Mouse (Mus musculus): Measurements from ENCODE around the gene Rtn3. TPM values are rescaled to one million over a fixed set of nuclear protein-coding genes. Genes with fewer than 3 reads are reported as not detected.

The Rtn3 gene
- polyA plus RNA-seq, 1 experiment = 88.7 TPM

DNA sequence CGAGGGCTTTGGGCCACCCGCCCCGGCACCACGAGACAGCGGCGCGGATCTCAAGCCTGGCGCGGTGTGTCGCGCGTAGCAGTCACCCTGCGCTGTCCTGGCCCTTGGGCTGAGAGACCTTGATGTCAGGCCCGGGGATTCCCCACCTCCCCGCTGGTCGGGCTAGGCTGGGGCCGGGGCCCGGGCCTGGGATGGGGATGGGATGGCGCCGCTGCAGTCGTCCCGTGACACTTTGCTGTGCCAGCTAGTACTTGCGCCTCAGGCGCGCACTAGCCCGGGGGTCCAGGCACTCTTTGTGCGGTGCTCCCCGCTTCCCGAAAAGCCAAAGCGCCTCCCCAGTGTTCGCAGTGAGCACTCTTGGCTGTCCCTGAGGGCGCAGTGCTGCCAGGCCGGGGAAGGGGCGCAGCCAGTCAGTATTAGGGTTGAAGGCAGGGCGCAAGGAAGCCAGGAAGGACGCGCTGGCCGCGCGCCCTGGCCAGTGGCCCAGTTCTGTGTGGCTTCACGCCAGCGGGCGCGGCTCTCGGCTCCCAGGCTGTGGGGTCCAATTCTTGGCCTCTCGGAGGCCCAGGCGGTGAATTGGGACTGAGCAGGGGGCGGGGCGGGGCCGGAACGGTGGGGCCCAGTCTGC lies 59.9 kb downstream of the Rtn3 start:
- TF ChIP-seq POLR2A (IDR thresholded peaks at IDR 0.05; ENCODE audit: control insufficient read depth, low read depth, low read length) (no peak), CTCF (IDR thresholded peaks at IDR 0.05; ENCODE audit: control insufficient read depth, insufficient read depth, insufficient replicate concordance, low read depth, low read length) (no peak)
- peaks cover 21% of the 10 kb centered on the region for H3K4me1 ChIP-seq (ENCODE audit: control insufficient read depth, insufficient read depth, low read length)
- no peaks in the 10 kb centered on the region; the same call in 1 of the 2 replicates for H3K36me3 ChIP-seq (ENCODE audit: control insufficient read depth, insufficient read depth, low read length)
- H3K27ac ChIP-seq (ENCODE audit: control insufficient read depth, insufficient read depth, low read depth, low read length) = no peak overlapping the region
- no peaks in the 10 kb centered on the region for H3K27me3 ChIP-seq (ENCODE audit: control insufficient read depth, insufficient read depth, low read length)
- H3K4me3 ChIP-seq (ENCODE audit: control insufficient read depth, low read depth, low read length) = peak overlapping the region; percentile 70

DNA sequence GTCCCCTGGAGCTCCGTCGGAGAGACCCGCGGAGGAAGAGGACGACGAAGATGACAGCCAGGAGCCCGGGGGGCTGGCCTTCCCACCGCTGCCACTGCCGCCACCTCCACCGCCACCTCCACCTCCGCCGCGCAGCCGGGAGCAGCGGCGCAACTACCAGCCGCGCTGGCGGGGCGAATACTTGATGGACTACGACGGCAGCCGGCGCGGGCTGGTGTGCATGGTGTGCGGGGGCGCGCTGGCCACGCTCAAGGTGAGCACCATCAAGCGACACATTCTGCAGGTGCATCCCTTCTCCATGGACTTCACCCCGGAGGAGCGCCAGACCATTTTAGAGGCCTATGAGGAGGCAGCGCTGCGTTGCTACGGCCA lies 60.4 kb downstream of the Rtn3 start:
- H3K27ac ChIP-seq (ENCODE audit: control insufficient read depth, insufficient read depth, low read depth, low read length) = no peak overlapping the region
- TF ChIP-seq POLR2A (IDR thresholded peaks at IDR 0.05; ENCODE audit: control insufficient read depth, low read depth, low read length) (no peak), CTCF (IDR thresholded peaks at IDR 0.05; ENCODE audit: control insufficient read depth, insufficient read depth, insufficient replicate concordance, low read depth, low read length) (no peak)
- no peaks in the 10 kb centered on the region for H3K27me3 ChIP-seq (ENCODE audit: control insufficient read depth, insufficient read depth, low read length)
- H3K36me3 ChIP-seq (ENCODE audit: control insufficient read depth, insufficient read depth, low read length) = no peaks in the 10 kb centered on the region; the same call in 1 of the 2 replicates
- peak overlapping the region; percentile 70 for H3K4me3 ChIP-seq (ENCODE audit: control insufficient read depth, low read depth, low read length)
- H3K4me1 ChIP-seq (ENCODE audit: control insufficient read depth, insufficient read depth, low read length) = peaks cover 22% of the 10 kb centered on the region

DNA sequence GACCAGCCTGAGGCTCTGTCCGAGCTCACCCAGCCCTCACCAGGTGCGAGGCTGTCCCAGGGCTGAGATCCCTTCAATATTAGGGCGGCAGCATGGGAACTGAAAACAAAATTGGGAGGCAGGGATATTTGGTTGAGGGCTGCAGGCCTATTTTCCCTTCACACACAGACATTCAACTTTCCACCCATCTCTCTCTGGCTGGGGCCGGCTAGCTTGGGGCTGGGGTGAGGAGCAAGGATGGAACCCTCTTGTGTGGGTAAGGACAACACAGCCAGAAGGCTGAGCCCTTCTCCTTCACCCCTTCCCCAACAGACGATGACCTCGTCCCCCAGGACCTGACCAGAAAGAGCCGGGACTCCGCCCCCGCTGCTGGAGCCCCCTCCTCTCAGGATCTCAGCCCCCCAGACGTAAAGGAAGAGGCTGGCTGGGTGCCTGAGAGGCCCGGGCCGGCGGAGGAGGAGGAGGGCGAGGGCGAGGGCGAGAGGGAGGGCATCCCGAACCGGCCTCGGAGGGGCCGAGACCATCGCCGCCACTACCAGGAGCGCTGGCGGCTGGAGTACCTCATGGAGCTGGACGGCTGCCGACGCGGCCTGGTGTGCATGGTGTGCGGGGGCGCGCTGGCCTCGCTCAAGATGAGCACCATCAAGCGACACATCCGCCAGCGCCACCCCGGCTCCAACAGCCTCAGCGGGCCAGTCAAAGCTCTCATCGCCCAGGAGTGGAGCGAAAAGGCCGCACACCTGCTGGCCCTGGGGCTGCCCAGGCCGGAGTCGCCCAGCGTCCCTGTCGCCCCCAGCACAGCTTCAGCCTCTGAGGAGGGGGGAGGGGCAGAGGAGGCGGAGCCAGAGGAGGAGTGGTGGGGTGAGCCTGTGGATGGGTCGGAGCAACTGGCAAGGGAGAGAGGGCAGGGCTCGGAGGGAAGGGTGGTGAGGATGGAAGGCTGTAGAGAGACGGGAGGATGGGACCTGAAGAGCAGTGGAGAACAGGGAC lies 61.2 kb downstream of the Rtn3 start:
- Histone ChIP-seq H3K36me3 (ENCODE audit: control insufficient read depth, insufficient read depth, low read length) (no peaks in the 10 kb centered on the region), H3K4me1 (ENCODE audit: control insufficient read depth, insufficient read depth, low read length) (peaks cover 26% of the 10 kb centered on the region), H3K27ac (ENCODE audit: control insufficient read depth, insufficient read depth, low read depth, low read length) (no peak overlapping the region), H3K27me3 (ENCODE audit: control insufficient read depth, insufficient read depth, low read length) (no peaks in the 10 kb centered on the region), H3K4me3 (ENCODE audit: control insufficient read depth, low read depth, low read length) (peak overlapping the region; percentile 70)
- no peak for TF ChIP-seq CTCF (IDR thresholded peaks at IDR 0.05; ENCODE audit: control insufficient read depth, insufficient read depth, insufficient replicate concordance, low read depth, low read length)
- TF ChIP-seq POLR2A (IDR thresholded peaks at IDR 0.05; ENCODE audit: control insufficient read depth, low read depth, low read length) = no peak; the same call in 1 of the 2 replicates

DNA sequence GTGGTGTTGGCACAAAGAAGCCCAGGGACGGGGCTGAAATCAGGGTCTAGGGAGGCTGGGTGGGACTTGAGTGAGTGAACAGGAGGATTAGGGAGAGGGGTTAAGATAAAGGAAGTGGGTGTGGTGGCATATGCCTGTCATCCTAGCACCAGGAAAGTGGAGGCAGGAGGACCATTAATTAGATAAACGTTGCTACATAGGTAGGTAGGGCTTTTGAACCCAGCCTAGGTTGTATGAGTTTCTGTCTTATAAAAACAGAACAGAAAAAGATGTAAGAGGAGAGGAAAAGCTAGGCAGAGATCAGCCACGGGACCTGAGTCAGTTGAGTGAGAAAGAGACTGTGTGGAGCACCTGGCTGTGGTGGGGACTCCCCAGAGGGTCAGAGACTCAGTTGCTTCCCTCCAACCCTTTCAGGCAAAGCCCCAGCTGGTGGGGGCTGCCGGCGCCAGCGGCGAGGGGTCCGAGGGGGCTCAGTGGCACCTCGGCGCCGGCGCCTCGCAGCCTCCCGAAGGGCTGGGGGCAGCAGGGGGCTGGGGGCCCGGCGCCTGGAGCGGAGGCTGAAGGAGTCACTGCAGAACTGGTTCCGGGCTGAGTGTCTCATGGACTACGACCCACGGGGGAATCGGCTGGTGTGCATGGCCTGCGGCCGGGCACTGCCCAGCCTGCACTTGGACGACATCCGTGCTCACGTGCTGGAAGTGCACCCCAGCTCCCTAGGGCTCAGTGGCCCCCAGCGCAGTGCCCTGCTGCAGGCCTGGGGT lies 62.1 kb downstream of the Rtn3 start:
- Histone ChIP-seq H3K36me3 (ENCODE audit: control insufficient read depth, insufficient read depth, low read length) (no peaks in the 10 kb centered on the region), H3K4me1 (ENCODE audit: control insufficient read depth, insufficient read depth, low read length) (peaks cover 32% of the 10 kb centered on the region), H3K27me3 (ENCODE audit: control insufficient read depth, insufficient read depth, low read length) (no peaks in the 10 kb centered on the region), H3K4me3 (ENCODE audit: control insufficient read depth, low read depth, low read length) (peak overlapping the region; percentile 7; the same call in 1 of the 2 replicates), H3K27ac (ENCODE audit: control insufficient read depth, insufficient read depth, low read depth, low read length) (no peak overlapping the region)
- TF ChIP-seq POLR2A (IDR thresholded peaks at IDR 0.05; ENCODE audit: control insufficient read depth, low read depth, low read length) = no peak
- TF ChIP-seq CTCF (IDR thresholded peaks at IDR 0.05; ENCODE audit: control insufficient read depth, insufficient read depth, insufficient replicate concordance, low read depth, low read length) = no peak

DNA sequence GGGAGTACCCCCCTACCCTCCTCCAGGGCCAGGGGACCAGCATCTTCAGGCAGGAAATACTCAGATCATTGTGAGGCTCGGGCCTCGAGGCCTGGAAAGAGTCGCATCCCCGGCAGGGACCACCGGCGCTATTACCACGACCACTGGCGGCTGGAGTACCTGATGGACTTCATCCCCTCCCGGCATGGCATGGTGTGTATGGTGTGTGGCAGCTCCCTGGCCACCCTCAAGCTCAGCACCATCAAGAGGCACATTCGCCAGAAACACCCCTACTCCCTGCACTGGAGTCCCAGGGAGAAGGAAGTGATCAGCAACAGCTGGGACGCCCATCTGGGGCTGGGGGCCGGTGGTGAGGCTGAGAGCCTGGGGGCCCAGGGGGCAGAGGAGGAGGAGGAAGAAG lies 63.0 kb downstream of the Rtn3 start:
- Histone ChIP-seq H3K36me3 (ENCODE audit: control insufficient read depth, insufficient read depth, low read length) (no peaks in the 10 kb centered on the region), H3K27ac (ENCODE audit: control insufficient read depth, insufficient read depth, low read depth, low read length) (no peak overlapping the region), H3K4me1 (ENCODE audit: control insufficient read depth, insufficient read depth, low read length) (peaks cover 32% of the 10 kb centered on the region)

DNA sequence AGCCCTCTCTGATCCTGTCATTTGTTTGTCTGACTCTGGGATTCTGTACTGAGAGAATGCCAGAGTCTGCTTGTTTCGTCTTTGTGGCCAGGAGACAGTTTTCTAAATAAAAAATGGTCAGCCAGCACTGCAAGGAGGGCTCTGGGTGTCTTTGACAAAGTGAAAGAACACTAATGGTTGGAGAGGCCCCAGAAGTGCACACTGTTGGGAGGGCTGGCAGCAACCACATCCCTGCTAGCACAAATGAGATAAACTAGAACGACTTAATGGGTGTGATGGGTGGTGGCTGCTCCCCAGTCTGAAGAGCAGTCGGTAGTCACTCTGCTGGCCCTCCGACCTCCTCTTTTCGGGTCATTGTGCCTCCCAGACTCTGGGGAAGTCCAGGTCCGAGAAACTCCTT lies 63.9 kb downstream of the Rtn3 start:
- Histone ChIP-seq H3K36me3 (ENCODE audit: control insufficient read depth, insufficient read depth, low read length) (no peaks in the 10 kb centered on the region), H3K4me3 (ENCODE audit: control insufficient read depth, low read depth, low read length) (no peak overlapping the region), H3K27me3 (ENCODE audit: control insufficient read depth, insufficient read depth, low read length) (no peaks in the 10 kb centered on the region), H3K27ac (ENCODE audit: control insufficient read depth, insufficient read depth, low read depth, low read length) (no peak overlapping the region), H3K4me1 (ENCODE audit: control insufficient read depth, insufficient read depth, low read length) (peaks cover 28% of the 10 kb centered on the region)
- TF ChIP-seq POLR2A (IDR thresholded peaks at IDR 0.05; ENCODE audit: control insufficient read depth, low read depth, low read length) (no peak), CTCF (IDR thresholded peaks at IDR 0.05; ENCODE audit: control insufficient read depth, insufficient read depth, insufficient replicate concordance, low read depth, low read length) (no peak)

More for the DNA sequence above, 63.0 kb downstream of the Rtn3 start:
- no peak overlapping the region for H3K4me3 ChIP-seq (ENCODE audit: control insufficient read depth, low read depth, low read length)
- no peak for TF ChIP-seq POLR2A (IDR thresholded peaks at IDR 0.05; ENCODE audit: control insufficient read depth, low read depth, low read length)
- no peak for TF ChIP-seq CTCF (IDR thresholded peaks at IDR 0.05; ENCODE audit: control insufficient read depth, insufficient read depth, insufficient replicate concordance, low read depth, low read length)
- no peaks in the 10 kb centered on the region for H3K27me3 ChIP-seq (ENCODE audit: control insufficient read depth, insufficient read depth, low read length)

Measured in testis, adult 2 months (tissue).